Mouse (Mus musculus) heart, adult 2 months (tissue): ENCODE data around the gene Thbs3.

ENCODE experiments used
- CTCF ChIP-seq: fragments of 200-600 bp; IDR thresholded peaks from 2 replicates; pipeline ENCODE4 v1.8.1; 2022; ENCODE audit warnings: antibody characterized with exemption, mild to moderate bottlenecking, moderate library complexity
- POLR2A ChIP-seq: fragments of 200-500 bp; IDR thresholded peaks from 2 replicates; pipeline ENCODE4 v1.6.1; 2011; ENCODE audit warnings: mild to moderate bottlenecking, low read depth, low read length, control low read depth; ENCODE audit not compliant: insufficient read depth

- TF ChIP-seq CTCF (no peak), POLR2A (no peak)
Measured at GRCm38 (mm10) chr3:89260211-89260610, 45.2 kb downstream of the Thbs3 start.
